Mouse (Mus musculus) left cerebral cortex, adult 11 months (tissue): ENCODE measurements around the gene Stx7.
"Not testable (repeated sequence)": the region's sequence is repeated elsewhere in the genome, so short reads cannot be mapped to it uniquely, and the experiment has no call there.

Experiments
- DNase-seq: peaks from one replicate; pipeline ENCODE4 v3.0.0; 2022; ENCODE audit warnings: low spot score

The Stx7 gene

DNA sequence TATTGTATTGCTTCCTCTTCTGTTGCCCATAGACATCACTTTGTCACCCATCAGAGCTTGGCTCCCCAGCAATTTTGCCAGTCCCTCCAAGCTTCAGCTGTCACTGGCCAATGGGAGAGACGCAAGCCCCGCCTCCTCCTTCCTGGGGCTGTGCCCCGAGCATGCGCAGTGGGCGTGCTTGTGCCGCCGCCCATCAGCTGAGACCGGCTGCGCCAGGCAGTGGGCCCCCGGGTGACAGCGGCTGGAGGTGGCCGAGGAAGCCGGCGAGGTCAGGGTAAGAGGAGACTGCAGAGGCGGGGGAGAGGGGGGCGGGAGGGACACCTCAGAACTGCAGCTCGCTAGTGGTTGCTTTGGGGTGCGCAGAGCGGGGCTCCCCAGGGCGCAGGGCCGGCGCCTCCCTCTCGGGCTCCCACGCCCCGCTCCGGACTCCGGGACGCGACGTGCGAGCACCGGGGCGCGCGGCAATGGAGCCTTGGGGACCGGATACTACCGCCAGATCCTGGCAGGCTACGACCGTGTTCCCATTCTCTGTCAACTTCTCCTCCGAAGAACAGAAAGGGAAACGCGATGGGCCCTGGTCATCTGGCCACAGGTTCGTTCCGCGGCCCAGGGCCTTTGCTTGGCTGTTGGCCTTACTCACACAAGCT is at the start of gene Stx7:
Gene Stx7 (plus strand): TSS at position 168 of the 647 bp plus-strand sequence.
- peak; percentile 90 for DNase-seq

DNA sequence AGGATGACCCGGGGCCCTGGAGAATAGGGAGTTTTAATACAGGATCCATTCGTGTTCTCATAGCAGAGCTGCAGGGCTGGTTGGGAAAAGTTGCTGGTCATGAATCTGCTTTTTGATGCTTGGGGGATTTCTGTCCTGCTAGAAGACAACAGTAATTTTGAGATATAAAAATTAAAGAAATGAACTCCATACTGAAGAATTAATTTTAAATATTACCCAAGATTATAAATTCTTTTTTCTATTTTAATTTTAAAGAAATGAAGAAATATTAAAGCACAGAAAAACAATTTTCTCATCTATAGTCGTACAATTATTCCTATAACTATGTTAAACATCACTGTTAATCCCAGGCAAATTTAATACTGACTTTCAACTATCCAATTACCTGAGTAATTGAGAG is 47.3 kb upstream of the Stx7 start, which contains the start of gene Taar8c:
Gene Taar8c (minus strand): TSS at position 101 of the 400 bp plus-strand sequence.
- DNase-seq: not testable (repeated sequence)

DNA sequence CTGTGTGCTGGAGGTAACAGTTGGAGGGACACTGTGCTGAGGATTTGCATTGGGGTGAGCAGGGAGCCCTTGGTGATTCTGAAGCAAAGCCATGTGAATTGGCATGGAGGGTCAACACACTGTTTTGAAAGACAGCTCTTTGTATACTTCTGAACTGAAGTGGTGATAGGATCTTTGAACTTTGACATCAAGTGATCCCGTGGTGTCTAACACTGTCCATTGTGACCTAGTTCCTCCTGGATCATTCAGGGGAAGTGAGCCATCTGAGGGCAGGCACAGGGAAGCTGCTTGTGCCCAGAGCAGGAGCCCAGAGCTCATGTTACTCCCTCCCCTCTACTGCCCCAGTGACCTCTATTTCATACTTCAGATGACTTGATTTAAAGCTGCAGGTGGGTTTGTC is 45.8 kb upstream of the Stx7 start:
- DNase-seq: not testable (repeated sequence)

DNA sequence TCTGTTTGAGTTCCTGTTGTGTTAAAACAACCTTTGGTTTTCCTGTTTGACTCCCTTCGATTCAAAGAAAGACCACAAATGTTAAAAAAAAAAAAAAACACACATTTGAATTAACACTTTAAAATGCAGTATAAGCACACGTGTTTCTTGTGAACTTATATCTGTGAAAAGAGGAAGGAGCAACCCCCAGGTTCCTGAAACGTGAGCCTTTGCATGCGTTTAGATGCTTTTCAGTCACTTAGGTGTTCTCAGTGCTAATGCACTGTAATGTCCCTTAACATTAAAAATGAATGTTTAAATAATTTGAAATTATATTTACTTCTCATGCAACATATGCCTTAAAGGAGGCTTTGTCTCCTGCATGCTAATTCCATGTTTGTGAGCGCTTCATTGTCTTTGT is 41.4 kb upstream of the Stx7 start:
- no peak for DNase-seq

DNA sequence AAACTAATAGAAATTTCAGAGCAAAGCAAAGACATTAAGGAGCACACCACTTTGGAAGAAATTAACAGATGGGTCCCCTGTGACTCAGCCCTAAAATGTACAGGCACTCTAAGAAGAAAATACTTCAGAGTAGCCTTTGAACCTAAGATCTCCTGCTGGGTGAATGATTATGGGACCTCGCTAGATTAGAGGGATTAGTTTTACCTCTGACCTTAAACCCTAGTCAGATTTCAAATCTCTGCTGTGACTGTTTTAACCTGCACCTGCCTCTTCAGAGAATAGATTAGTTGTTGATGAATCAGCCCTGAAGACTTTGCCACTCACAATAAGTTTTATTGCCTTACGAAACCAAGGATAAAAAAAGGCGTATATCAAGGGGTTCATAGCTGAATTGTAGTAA is 40.9 kb upstream of the Stx7 start:
- no peak for DNase-seq

DNA sequence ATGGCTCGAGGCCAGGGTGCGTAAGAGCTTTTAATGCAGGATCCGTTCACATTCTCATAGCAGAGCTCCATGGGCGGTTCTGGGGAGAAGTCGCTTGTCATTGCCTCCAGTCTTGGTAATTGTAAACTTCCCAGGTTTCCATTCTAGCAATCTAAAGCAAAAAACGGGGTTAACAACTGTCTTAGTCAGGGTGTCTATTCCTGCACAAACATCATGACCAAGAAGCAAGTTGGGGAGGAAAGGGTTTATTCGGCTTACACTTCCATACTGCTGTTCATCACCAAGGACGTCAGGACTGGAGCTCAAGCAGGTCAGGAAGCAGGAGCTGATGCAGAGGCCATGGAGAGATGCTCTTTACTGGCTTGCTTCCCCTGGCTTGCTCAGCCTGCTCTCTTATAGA is 39.7 kb upstream of the Stx7 start, which contains the start of gene Taar9:
Gene Taar9 (minus strand): TSS at position 101 of the 400 bp plus-strand sequence.
- not testable (repeated sequence) for DNase-seq

DNA sequence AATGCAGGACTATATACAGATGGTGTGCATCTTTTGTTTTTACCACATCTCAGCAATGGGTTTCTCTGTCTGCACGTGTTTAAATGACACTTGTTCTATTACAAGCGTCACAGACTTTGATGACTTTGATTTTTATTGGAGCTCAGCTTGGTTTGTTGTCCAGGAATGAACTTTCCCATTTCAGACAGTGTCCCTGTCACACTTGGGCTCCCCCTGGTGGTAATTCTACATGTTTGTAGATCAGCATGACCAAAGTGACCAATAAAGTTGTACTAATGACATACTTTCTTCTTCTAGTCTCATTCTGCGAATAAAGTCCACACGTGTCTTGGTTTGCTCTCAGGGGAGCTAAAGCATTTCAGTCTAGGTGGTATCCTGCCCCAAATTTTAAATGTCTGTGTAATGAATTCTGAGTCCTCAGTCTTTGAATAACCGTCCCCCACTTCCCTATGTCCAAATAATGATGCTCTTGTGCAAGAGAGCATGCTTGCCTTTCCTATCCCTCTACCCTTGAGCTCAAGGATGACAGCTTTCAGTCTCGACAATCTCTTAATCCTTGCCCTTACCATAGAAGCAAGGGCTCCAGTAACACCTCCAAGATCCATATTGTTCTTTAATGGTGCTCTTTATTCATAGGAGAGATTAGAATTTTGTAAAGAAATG is 37.9 kb upstream of the Stx7 start:
- DNase-seq: no peak

DNA sequence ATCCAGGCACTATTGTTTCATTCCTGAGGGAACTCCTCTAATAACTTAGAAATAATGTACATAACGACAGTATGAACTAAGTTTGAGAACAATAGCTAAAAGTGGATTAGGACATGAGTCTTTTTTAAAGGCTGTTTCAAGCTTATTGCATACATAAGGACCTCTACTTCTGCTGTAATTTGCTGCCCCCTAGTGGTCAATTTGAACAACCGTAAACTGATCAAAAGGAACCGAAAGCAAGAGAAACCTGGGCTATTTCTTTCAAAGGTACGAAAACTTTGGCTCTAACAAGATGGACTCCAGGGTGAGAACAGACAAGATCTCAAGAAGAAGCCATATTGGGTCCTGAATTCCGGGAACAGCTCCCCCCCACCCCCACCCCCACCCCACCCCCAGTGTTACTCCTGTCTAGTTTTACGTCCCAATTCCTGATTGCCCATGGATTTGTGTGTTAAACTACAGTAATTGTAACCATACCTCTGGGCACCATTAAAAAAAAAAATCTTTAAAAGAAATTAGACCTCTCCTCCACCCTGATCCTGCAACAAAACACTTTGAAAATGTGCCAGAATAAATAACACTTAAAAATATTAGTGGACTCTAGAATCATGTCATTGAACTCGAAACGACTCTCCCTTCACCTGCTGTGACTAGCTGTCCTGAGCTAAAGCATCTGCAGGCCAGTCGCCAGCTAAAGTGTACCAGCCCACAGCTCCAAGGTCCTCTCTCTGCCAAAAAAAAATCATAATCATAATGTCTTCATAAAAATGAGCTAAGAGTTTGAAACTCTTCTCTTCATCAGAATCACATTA is 17.4 kb upstream of the Stx7 start:
- peak; percentile 48 for DNase-seq

DNA sequence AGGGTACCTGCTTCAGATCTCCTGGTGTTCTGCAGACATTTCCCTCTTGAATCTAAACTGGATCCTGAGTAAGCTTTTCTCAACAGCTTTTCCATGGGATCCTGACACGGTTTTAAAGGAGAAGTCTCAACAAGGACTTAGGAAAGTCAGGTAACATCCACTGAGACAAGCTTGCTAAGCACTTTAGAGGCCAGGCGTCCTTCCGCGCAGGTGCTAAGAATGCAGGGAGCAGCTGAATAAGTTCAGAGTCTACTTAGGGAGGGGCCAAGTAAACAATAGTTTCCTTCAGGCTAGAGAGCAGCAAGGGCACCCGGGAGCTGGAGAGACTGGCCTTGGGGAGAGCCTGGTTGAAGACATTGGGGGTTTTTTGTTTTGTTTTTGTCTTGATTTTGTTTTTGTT is 16.8 kb upstream of the Stx7 start:
- DNase-seq: no peak

DNA sequence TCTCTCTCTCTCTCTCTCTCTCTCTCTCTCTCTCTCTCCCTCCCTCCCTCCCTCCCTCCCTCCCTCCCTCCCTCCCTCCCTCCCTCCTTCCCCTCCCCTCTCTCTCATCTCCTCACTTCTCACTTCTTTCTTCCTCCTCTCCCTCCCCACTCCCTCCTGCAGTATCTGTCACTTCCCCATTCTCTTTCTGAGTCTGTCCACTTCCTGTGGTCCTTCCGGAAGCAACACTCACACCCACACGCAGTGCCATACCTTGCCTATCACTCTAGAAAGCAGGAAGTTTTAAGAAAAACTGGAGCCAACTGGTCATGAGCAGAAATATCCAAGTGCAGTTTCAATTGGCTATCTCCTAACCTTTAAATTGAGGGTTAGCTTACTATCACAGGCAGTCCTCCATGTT is 16.0 kb upstream of the Stx7 start:
- DNase-seq: no peak

DNA sequence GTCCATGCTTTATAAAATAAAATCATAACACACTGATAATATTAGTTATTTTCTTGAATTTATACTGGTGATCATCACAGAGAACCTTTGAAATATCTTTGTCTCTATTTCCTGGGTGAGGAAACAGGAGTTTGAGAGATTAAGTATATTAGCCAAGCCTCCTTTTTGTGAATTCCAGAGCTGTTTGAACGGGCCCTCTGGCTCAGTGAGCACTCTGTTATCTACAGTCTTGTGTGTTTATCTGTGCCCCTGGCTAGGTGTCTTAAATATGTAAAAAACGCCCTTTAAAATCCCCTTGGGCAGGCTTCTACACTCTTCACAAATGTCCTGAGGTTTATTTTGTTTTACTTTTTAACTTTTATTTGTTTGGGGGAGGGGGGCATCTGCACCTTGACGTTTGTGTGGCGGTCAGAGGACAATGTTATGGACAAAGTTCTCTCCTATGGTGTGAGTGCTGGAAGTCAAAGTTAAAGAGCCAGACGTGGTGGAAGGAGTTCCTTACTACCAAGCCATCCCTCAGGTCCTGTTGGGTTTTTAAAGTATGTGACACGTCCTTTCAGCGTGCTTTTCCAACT is 14.9 kb upstream of the Stx7 start:
- no peak for DNase-seq

DNA sequence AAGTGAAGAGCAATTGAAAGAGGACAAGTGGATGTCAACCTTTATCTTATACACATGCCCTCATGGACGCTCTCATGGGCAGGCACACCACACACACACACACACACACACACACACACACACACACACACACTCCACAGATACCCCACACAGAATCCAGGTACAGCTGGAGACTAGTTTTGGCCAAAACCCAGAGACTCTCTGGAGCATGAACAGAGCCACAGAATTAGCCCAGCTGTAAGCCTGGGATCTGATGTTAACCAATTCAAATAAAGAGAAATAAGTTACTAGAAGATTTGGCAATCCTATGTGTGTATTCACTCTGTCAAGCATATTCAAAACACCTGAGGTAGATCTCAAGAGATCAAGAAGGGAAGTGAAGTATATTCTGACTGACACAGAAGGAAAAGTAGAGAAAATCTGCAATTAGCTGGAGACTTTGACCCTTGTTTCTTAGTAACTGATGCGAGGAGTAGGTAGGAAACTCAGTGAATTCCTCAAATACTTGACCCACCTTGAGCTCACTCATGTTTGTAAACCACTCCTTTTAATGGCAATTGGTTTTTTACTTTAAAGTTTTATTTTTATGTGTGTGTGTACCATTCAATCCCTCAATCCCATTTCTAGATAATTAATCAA is 10.4 kb upstream of the Stx7 start:
- no peak for DNase-seq

DNA sequence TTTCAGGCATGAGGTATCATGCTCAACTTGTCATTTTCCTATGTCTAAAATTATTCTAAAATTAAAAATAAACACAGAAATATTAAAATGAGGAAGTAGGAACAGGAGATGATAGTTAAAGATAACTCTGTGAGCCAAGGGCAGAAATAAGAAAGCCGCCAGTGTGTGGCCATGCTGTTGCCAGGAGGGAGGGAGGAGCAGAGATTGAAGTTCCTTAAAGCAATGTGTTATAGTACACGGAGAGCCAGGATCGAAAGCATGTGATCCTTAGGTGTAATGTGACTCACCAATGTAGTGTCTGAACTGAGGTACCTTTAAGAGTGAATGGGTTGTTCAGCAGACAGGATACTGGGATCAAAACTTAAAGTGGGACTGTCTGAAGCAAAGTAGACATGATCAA is 6.4 kb upstream of the Stx7 start:
- DNase-seq: no peak

DNA sequence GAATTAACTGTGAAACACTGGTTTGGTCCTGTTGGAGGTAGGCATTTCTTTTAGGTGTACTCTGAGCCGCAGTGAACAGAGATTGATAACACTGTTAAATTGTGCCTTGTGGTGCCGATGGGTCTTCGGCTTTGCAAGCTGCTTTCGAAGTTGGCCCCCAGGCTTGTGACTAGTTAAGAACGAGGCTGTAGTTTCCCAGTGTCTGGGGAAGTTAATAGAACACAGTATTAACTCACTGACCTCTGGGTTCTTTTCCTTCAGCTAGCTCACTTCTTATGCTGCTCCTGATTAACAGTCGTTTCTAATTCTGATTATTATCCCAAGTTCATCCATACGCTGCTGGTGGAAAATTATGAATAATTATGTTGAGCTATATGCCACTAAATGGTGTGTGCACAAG is 984 bp downstream of the Stx7 start:
- no peak for DNase-seq

DNA sequence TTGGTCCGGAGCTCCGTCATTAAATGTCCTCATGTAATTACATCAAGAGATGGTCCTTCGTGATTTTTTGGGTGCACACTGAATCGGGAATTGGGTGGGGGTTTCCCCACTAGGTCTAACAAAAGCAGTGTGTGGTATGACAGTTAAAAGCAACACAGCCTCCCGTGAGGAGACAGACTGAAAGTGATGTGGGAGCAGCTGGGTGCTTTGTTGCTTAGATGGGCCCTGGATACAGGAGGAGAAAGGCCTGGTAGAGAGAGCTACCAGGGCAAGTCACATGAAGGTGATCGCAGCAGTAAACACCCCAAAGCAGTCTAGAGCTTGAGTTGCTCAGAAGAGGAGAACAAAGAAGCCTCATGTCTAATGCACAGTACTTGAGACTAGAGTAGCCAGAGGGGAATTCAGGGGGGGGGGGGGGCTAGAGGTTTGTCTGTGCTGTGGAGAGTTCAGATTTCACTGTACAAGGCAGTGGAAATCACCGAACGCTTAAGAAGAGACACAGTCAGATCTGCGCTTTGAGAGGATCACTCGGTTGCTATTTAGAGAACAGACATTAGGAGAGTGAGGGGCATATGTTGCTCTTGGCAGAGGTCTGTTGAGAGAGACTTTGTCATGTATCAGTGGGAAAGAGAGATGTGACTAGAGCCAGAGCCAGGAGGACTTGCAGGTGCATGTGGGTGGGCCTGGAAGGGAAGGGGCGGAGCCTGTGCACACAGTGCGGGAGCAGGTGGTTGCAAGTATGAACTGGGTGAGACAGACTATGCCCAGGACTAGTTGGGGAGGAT is 9.6 kb downstream of the Stx7 start:
- DNase-seq: no peak

DNA sequence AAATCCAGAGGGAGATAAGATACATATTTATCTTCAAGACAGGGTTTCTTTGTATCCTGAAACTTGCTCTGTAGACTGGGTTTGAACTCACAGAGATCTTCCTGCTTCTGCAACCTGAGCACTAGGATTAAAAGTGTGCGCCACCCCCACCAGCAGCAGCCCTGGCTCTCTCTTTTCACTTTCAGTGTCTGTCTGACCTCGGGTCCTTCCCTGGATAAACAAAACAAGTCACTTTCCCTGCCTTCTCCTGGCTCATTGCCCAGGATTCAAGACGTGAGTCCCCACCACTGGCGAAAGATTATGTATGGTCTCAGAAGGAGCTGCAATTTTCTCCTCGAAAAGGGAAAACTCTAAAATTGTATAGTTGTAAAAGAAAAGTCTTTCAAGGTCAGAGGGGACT is 10.5 kb downstream of the Stx7 start:
- no peak for DNase-seq

DNA sequence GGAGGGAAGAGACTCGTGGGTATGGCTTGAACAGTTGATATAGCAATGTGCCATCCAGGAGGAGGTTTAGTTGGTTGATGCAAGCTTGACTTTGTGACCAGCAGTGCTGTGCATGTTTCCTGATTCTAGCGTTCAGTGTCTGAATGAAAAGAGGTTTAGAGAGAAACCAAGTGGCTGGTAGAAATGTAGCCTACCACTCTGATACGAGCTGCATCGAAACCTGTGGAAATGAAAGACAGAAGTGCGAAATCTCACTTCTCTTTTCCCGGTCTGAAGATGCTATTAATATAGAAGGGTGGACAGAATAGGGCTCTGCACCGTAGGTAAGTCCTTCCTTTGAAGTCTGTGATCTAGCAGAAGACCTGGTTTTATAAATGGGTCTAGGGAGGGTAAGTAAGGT is 11.2 kb downstream of the Stx7 start:
- DNase-seq: no peak

DNA sequence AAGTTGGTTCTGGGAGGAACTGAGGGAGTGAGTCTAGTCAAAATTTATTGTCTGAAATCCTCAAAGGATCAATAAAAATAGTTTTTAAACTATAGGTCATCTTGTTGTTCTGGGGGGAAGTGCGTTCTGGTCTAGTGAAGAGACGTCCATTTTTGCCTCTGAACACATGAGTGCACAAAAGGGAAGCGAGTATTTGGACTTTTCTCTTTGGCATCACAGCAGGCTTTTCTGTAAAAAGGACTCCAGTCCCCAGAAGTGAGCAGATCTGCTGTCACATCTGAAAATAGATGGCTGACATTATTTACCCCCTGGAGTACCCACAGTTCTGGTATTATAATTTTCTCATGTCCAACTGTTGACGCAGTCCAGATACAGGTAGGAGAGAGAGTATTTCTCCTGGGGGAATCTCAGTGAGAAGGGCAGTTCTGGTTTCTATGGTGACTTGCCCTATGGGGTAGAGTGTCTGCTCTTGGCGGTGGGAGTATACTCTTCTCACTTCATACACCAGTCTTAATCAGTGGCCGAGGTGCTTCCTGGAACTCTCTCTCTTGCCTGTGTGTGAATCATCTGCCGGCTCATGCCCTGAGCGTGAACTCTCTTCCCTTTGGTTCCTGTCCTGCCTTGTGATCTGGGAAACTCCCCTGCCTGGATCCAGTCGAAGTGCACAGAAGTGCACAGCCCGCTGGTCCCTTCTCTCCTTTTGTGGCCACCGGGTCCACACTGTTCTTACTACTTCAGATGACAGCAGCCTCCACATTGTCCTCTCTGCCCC is 15.2 kb downstream of the Stx7 start:
- no peak for DNase-seq

DNA sequence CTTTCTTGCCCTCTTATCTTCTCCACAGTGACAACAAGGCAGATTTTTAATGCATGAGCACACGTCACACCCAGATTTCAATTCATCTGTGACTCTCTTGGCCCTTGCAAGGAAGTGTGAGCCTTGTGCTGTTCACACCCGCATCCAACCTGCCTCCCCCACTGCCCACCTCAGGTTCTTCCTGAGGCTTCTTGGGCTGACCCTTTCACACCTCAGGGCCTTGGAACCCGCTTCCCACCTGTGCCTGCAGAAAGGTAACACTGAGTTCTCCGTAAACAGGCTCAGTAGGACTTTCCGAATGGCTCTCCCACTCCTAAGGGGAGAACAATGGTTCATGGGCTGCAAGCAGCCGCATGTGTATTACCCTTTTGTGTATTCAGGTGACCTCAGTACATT is 15.8 kb downstream of the Stx7 start:
- no peak for DNase-seq

DNA sequence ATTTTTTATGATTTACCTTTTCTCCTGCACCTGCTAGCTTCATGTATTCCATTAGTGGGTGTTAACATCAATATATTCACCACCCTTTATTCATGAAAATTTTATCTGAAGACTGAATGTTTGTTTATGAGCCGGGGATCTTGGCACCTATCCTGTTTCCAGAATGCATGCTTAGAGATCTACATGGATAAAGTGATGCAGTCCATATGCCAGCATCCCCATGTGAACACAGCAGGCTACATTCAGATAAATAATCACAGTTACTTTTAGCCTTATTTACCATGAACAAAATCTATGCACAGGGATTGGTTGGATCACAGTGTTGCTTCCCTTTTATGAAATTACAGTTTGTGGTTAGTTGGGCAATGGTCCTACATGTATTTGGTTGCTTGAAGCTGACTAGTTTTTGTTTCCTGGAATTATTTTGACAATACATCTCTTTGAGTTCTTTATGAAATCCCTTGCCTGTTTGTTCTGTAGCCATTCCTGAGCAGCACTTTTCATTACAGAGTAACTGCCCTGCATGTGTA is 16.5 kb downstream of the Stx7 start:
- DNase-seq: no peak
